Mouse (Mus musculus) cortical plate, adult 2 months (tissue): ENCODE data around the gene Ifrd2.

Experiments
- CTCF ChIP-seq: fragments of 200-500 bp; IDR thresholded peaks from 2 replicates; pipeline ENCODE4 v1.5.1; 2011; ENCODE audit warnings: mild to moderate bottlenecking, control low read depth, low read length; ENCODE audit not compliant: insufficient read depth; ENCODE audit errors: extremely low read depth
- POLR2A ChIP-seq: fragments of 200-500 bp; IDR thresholded peaks from 2 replicates; pipeline ENCODE4 v1.6.1; 2011; ENCODE audit warnings: mild to moderate bottlenecking, low read length, control low read depth; ENCODE audit not compliant: insufficient read depth; ENCODE audit errors: extremely low read depth

- TF ChIP-seq POLR2A, result no peak
- no peak for TF ChIP-seq CTCF
These were observed 34.6 kb upstream of the Ifrd2 start for GRCm38 (mm10) chr9:107552690-107553393.
